8 mouse cellular contexts compared by ENCODE assay signal in the genomic region with DNA sequence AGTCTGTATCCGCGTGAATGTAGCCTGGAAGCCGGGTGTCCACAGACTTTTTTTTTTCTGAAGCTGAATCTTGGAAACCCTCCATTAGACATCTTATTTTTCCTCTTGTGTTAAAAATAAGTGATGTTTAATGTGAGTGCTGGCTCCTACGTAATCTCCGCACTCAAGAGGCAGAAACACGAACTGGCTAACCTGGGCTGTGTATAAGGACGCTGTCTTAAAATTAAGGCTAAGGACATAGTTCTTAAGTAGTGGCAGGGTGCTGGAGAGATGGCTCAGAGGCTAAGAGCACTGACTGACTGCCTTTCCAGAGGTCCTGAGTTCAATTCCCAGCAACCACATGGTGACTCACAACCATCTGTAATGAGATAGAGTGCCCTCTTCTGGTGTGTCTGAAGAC. TPM values are rescaled to one million over a fixed set of nuclear protein-coding genes. Genes with fewer than 3 reads are reported as not detected.
A peak's percentile ranks its signal among the peaks of the same experiment; 100 is the strongest.
DNase-seq lines count a peak whose midpoint lies in the region; TF ChIP-seq lines count a peak whose summit lies in the region.

No protein-coding gene starts in this region.

- H3K27me3 ChIP-seq in spleen, adult 2 months (ENCODE audit: control insufficient read depth, insufficient read depth, low read length): no peaks in the 10 kb centered on the region

- intact Hi-C loops in gastrocnemius, adult 2 months (cut with DNase I): loop anchor here (1.0 to 5.0 kb wide), 4 partner anchors 21 to 1744 kb away; a partner anchor contains a TSS
- intact Hi-C loops in gastrocnemius, postnatal 36 days (cut with DNase I): loop anchor here (5.0 kb wide), 1 partner anchor 36 kb away; no protein-coding TSS in a partner anchor

- no peak for TF ChIP-seq CTCF in gastrocnemius, adult 2 months (IDR thresholded peaks at IDR 0.05)
- no peak for TF ChIP-seq CTCF in spleen, adult 2 months (IDR thresholded peaks at IDR 0.05; ENCODE audit: extremely low read depth, insufficient read depth, insufficient read length, insufficient replicate concordance)

- peaks cover 40% of the 10 kb centered on the region for H3K79me2 ChIP-seq in macrophage (ENCODE audit: inconsistent target)

- peak overlapping the region; percentile 85 for H3K4me3 ChIP-seq in gastrocnemius, adult 2 months
- H3K4me3 ChIP-seq in spleen, adult 2 months (ENCODE audit: extremely low read depth, insufficient read depth, insufficient read length): peak overlapping the region; percentile 100; the same call in 1 of the 2 replicates
- peak overlapping the region; percentile 99 for H3K4me3 ChIP-seq in macrophage (ENCODE audit: inconsistent target)

- no peak for TF ChIP-seq POLR2A in spleen, adult 2 months (IDR thresholded peaks at IDR 0.05; ENCODE audit: low read depth, low read length)

- peak overlapping the region; percentile 96 for H3K27ac ChIP-seq in gastrocnemius, adult 2 months
- 0 out of 2 replicates have a peak overlapping the region, but pooled peaks have one; percentile 5 for H3K27ac ChIP-seq in spleen, adult 2 months (ENCODE audit: insufficient read depth, low read length)
- H3K27ac ChIP-seq in macrophage: no peak overlapping the region

- no peak for DNase-seq in gastrocnemius, adult 2 months
- no peak for DNase-seq in gastrocnemius, adult 18-20 months (ENCODE audit: low spot score)
- DNase-seq in spleen, adult 2 months (ENCODE audit: low read depth in 1 of 2, low spot score in 2 of 2): no peak
- no peak for DNase-seq in spleen, postnatal 10 days (ENCODE audit: low spot score in 2 of 2)
- peak; percentile 4 for DNase-seq in heart, postnatal 4 days
- no peak for DNase-seq in gastrocnemius, adult 8-10 months (ENCODE audit: low spot score in 2 of 2)
- DNase-seq in gastrocnemius, postnatal 36 days: no peak

- H3K4me1 ChIP-seq in spleen, adult 2 months (ENCODE audit: control insufficient read depth, insufficient read depth, insufficient read length): no peaks in the 10 kb centered on the region

- WGBS in spleen, adult 2 months: 3% methylated on average over 7 of the region's 7 CpGs
- WGBS in macrophage (ENCODE audit: missing documents): 9% methylated on average over 7 of the region's 7 CpGs

- H3K36me3 ChIP-seq in spleen, adult 2 months (ENCODE audit: control insufficient read depth, insufficient read depth, low read length): no peaks in the 10 kb centered on the region; the same call in 1 of the 2 replicates
- peaks cover 13% of the 10 kb centered on the region for H3K36me3 ChIP-seq in macrophage (ENCODE audit: inconsistent target)

RNA-seq across cellular contexts. Expression of a gene that starts 0.7 kb away (rescaled TPM):
- 100 to 1,000 TPM in 1 of 2 experiments, 10 to 100 TPM in 1; 71.7 to 129 TPM for total RNA-seq in gastrocnemius, adult 2 months (2021)
- 100 to 1,000 TPM in 1 of 2 experiments, 10 to 100 TPM in 1; 77.2 to 102 TPM for total RNA-seq in gastrocnemius, adult 18-20 months (2021)
- polyA plus RNA-seq in spleen, adult 2 months (2012; rRNA removed): 23.6 and 23.7 TPM in 2 replicates
- total RNA-seq in heart, postnatal 4 days (2021): 100 to 1,000 TPM; 130 to 205 TPM
- total RNA-seq in macrophage (2018; cell fraction: chromatin; rRNA removed): 10 to 100 TPM; 16.6 to 37.3 (median 26.2) TPM
- 100 to 1,000 TPM in 20 of 26 experiments, 10 to 100 TPM in 6; 83.6 to 141 (median 113) TPM for total RNA-seq in macrophage (2018; cell fraction: cytosol; rRNA removed)
- 100 to 1,000 TPM in 2 of 26 experiments, 10 to 100 TPM in 24; 30.5 to 126 (median 55.9) TPM for total RNA-seq in macrophage (2018; cell fraction: nucleus; rRNA removed)
- 98.9 to 165 TPM (median 134 TPM) in 3 replicates for polyA plus RNA-seq in macrophage (2018)
- 100 to 1,000 TPM in 2 of 4 experiments, 10 to 100 TPM in 2; 79.7 to 155 (median 99.2) TPM for total RNA-seq in gastrocnemius, adult 8-10 months (2022)
- 100 to 1,000 TPM in 1 of 2 experiments, 10 to 100 TPM in 1; 78.3 to 120 TPM for total RNA-seq in gastrocnemius, postnatal 36 days (2021)

RNA-seq across cellular contexts. Expression of a gene that starts 21.0 kb away (rescaled TPM):
- 1 to 10 TPM; 5.4 to 6.3 TPM for total RNA-seq in gastrocnemius, adult 2 months (2021)
- total RNA-seq in gastrocnemius, adult 18-20 months (2021): 1 to 10 TPM; 5.7 to 6.1 TPM
- polyA plus RNA-seq in spleen, adult 2 months (2012; rRNA removed): 4.2 and 10.8 TPM in 2 replicates
- 10 to 100 TPM; 11.3 to 12.0 TPM for total RNA-seq in heart, postnatal 4 days (2021)
- total RNA-seq in macrophage (2018; cell fraction: chromatin; rRNA removed): 10 to 100 TPM in 17 of 26 experiments, 1 to 10 TPM in 9; 3.6 to 32.9 (median 15.4) TPM
- total RNA-seq in macrophage (2018; cell fraction: cytosol; rRNA removed): 10 to 100 TPM in 5 of 26 experiments, 1 to 10 TPM in 21; 5.1 to 12.1 (median 7.3) TPM
- total RNA-seq in macrophage (2018; cell fraction: nucleus; rRNA removed): 10 to 100 TPM in 15 of 26 experiments, 1 to 10 TPM in 11; 4.0 to 30.8 (median 12.1) TPM
- 4.1 to 6.4 TPM (median 4.7 TPM) in 3 replicates for polyA plus RNA-seq in macrophage (2018)
- total RNA-seq in gastrocnemius, adult 8-10 months (2022): 1 to 10 TPM; 4.6 to 5.4 (median 4.7) TPM
- total RNA-seq in gastrocnemius, postnatal 36 days (2021): 1 to 10 TPM; 4.7 to 5.7 TPM
